ENCODE assay signal across 8 mouse cellular contexts in the genomic region with DNA sequence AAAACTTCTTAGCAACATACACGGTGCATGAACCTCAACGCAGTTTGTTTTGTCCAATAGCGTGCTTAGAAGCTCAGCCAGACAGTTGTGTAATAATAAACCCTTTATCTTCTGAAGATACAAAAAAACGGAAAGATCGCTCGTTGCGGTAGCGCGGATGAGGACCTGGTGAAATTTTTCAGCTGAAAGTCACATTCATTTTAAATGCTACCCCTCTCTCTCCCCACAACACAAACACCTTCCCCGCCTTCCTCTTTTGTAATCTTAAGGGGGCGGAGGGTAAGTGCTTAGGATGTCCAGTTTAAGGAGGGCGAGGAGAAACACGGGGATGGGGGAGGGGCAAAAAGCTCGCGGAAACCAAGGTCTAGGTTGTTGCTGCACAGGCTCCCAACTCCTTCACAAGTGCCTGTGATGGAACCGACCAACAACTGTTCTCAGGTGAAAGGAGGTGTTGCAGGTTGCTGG. TPM values are rescaled to one million over a fixed set of nuclear protein-coding genes. Genes with fewer than 3 reads are reported as not detected.
DNase-seq lines count a peak whose midpoint lies in the region; ATAC-seq and TF ChIP-seq lines count a peak whose summit lies in the region.

No protein-coding gene starts in this region.

- peaks cover 1% of the 10 kb centered on the region; the same call in 1 of the 2 replicates for H3K4me1 ChIP-seq in cortical plate, adult 2 months (ENCODE audit: control insufficient read depth, insufficient read depth, low read length)
- H3K4me1 ChIP-seq in heart, embryonic 11.5 days (ENCODE audit: control insufficient read depth, insufficient read depth, low read length): peaks cover 17% of the 10 kb centered on the region
- H3K4me1 ChIP-seq in kidney, postnatal 0 days (replicated peaks; ENCODE audit: insufficient read depth, low read length): peaks cover 38% of the 10 kb centered on the region
- H3K4me1 ChIP-seq in liver, postnatal 0 days (ENCODE audit: insufficient read depth): peaks cover 9% of the 10 kb centered on the region
- H3K4me1 ChIP-seq in neural tube, embryonic 13.5 days (replicated peaks): peaks cover 33% of the 10 kb centered on the region

- peak overlapping the region; percentile 63 for H3K4me3 ChIP-seq in cortical plate, adult 2 months (ENCODE audit: insufficient read depth, low read length)
- peak overlapping the region; percentile 81 for H3K4me3 ChIP-seq in heart, embryonic 11.5 days (ENCODE audit: low read depth, low read length)
- peak overlapping the region; percentile 82 for H3K4me3 ChIP-seq in kidney, postnatal 0 days (replicated peaks; ENCODE audit: low read depth, low read length)
- H3K4me3 ChIP-seq in liver, postnatal 0 days (ENCODE audit: low read depth, low read length): peak overlapping the region; percentile 74
- H3K4me3 ChIP-seq in neural tube, embryonic 13.5 days: peak overlapping the region; percentile 86

- TF ChIP-seq POLR2A in cortical plate, adult 2 months (IDR thresholded peaks at IDR 0.05; ENCODE audit: extremely low read depth, insufficient read depth, low read length): no peak; the same call in 1 of the 2 replicates

- H3K27me3 ChIP-seq in heart, embryonic 11.5 days (ENCODE audit: control insufficient read depth, insufficient read depth, low read length): no peaks in the 10 kb centered on the region
- H3K27me3 ChIP-seq in kidney, postnatal 0 days (ENCODE audit: insufficient read depth, low read length): no peaks in the 10 kb centered on the region
- no peaks in the 10 kb centered on the region for H3K27me3 ChIP-seq in liver, postnatal 0 days (ENCODE audit: insufficient read depth, low read length)
- H3K27me3 ChIP-seq in neural tube, embryonic 13.5 days: no peaks in the 10 kb centered on the region

- H3K4me2 ChIP-seq in heart, embryonic 11.5 days: peak overlapping the region; percentile 84
- H3K4me2 ChIP-seq in kidney, postnatal 0 days (ENCODE audit: low read length): peak overlapping the region; percentile 82
- peak overlapping the region; percentile 93 for H3K4me2 ChIP-seq in liver, postnatal 0 days (ENCODE audit: low read depth, low read length)
- peak overlapping the region; percentile 83 for H3K4me2 ChIP-seq in neural tube, embryonic 13.5 days

- H3K27ac ChIP-seq in cortical plate, adult 2 months (ENCODE audit: insufficient read depth, low read length): no peak overlapping the region
- peak overlapping the region; percentile 92; the same call in 1 of the 2 replicates for H3K27ac ChIP-seq in heart, embryonic 11.5 days (ENCODE audit: low read depth, low read length)
- H3K27ac ChIP-seq in kidney, postnatal 0 days: peak overlapping the region; percentile 97
- H3K27ac ChIP-seq in liver, postnatal 0 days (ENCODE audit: low read depth): no peak overlapping the region
- peak overlapping the region; percentile 98 for H3K27ac ChIP-seq in neural tube, embryonic 13.5 days (replicated peaks)

- WGBS in heart, embryonic 11.5 days (ENCODE audit: insufficient replicate concordance): under 1% methylated on average over 16 of the region's 16 CpGs
- under 1% methylated on average over 16 of the region's 16 CpGs for WGBS in kidney, postnatal 0 days
- under 1% methylated on average over 16 of the region's 16 CpGs for WGBS in liver, postnatal 0 days (ENCODE audit: insufficient replicate concordance)
- WGBS in neural tube, embryonic 13.5 days: under 1% methylated on average over 16 of the region's 16 CpGs

- ATAC-seq in heart, embryonic 11.5 days (replicated peaks; ENCODE audit: insufficient number of reproducible peaks, low FRiP score, low TSS enrichment): peak; percentile 36; the same call in 1 of the 2 replicates
- ATAC-seq in kidney, postnatal 0 days (replicated peaks; ENCODE audit: low FRiP score, low read depth): peak; percentile 31; the same call in 1 of the 2 replicates
- ATAC-seq in liver, postnatal 0 days: peak; percentile 20
- ATAC-seq in neural tube, embryonic 13.5 days (ENCODE audit: low read depth): peak; percentile 30

- H3K9me3 ChIP-seq in heart, embryonic 11.5 days (replicated peaks; ENCODE audit: control insufficient read depth, low read length): no peaks in the 10 kb centered on the region
- H3K9me3 ChIP-seq in kidney, postnatal 0 days (replicated peaks; ENCODE audit: low read length): no peaks in the 10 kb centered on the region
- H3K9me3 ChIP-seq in liver, postnatal 0 days (ENCODE audit: low read length): no peaks in the 10 kb centered on the region
- H3K9me3 ChIP-seq in neural tube, embryonic 13.5 days: no peaks in the 10 kb centered on the region

- no peaks in the 10 kb centered on the region for H3K36me3 ChIP-seq in heart, embryonic 11.5 days (ENCODE audit: control insufficient read depth, insufficient read depth, low read length)
- H3K36me3 ChIP-seq in kidney, postnatal 0 days (ENCODE audit: insufficient read depth, low read length): no peaks in the 10 kb centered on the region
- no peaks in the 10 kb centered on the region for H3K36me3 ChIP-seq in liver, postnatal 0 days (replicated peaks; ENCODE audit: insufficient read depth, low read length)
- no peaks in the 10 kb centered on the region for H3K36me3 ChIP-seq in neural tube, embryonic 13.5 days

- peak overlapping the region; percentile 89 for H3K9ac ChIP-seq in heart, embryonic 11.5 days (ENCODE audit: low read depth, low read length)
- peak overlapping the region; percentile 93 for H3K9ac ChIP-seq in kidney, postnatal 0 days (ENCODE audit: low read depth, low read length)
- H3K9ac ChIP-seq in liver, postnatal 0 days (replicated peaks): peak overlapping the region; percentile 73
- peak overlapping the region; percentile 98 for H3K9ac ChIP-seq in neural tube, embryonic 13.5 days

- TF ChIP-seq EP300 in liver, postnatal 0 days (IDR thresholded peaks at IDR 0.05; ENCODE audit: low read depth): no peak

- DNase-seq in spleen, postnatal 10 days (ENCODE audit: low spot score in 2 of 2): peak; percentile 16 to 39
- no peak for DNase-seq in spleen, adult 12 weeks (ENCODE audit: low spot score)
- DNase-seq in kidney, postnatal 0 days (ENCODE audit: low spot score): peak; percentile 74
- DNase-seq in liver, postnatal 0 days: peak; percentile 52
- peak; percentile 75 for DNase-seq in yolk sac, embryonic 10.5 days (ENCODE audit: low spot score)

- no peak for TF ChIP-seq CTCF in cortical plate, adult 2 months (IDR thresholded peaks at IDR 0.05; ENCODE audit: extremely low read depth, insufficient read depth, low read length)
- TF ChIP-seq CTCF in kidney, postnatal 0 days (IDR thresholded peaks at IDR 0.05; ENCODE audit: low read depth): no peak
- TF ChIP-seq CTCF in liver, postnatal 0 days (IDR thresholded peaks at IDR 0.05; ENCODE audit: low read depth): no peak

RNA-seq across cellular contexts. Expression of a gene that starts 1.4 kb away (rescaled TPM):
- 15.1 and 15.5 TPM in 2 replicates for polyA plus RNA-seq in cortical plate, adult 2 months (2012; rRNA removed)
- polyA plus RNA-seq in heart, embryonic 11.5 days (2014; fragmentation: Nextera tagmentation; extraction: Ambion mirVana): 7.9 and 8.2 TPM in 2 replicates
- 7.9 and 8.6 TPM in 2 replicates for polyA plus RNA-seq in kidney, postnatal 0 days (2015; fragmentation: Nextera tagmentation; extraction: Ambion mirVana)
- 0.94 and 0.95 TPM in 2 replicates for polyA plus RNA-seq in liver, postnatal 0 days (2015; fragmentation: Nextera tagmentation; extraction: Ambion mirVana)
- 7.4 and 8.5 TPM in 2 replicates for polyA plus RNA-seq in neural tube, embryonic 13.5 days (2015; fragmentation: Nextera tagmentation; extraction: Ambion mirVana)

Comparison
In these comparisons a context has a peak if more than half of its experiments do, and no peak if none do; other contexts are left out.
1. H3K27ac ChIP-seq: peak in heart, embryonic 11.5 days (single experiment), kidney, postnatal 0 days (single experiment) and neural tube, embryonic 13.5 days (single experiment); none in cortical plate, adult 2 months (single experiment) and liver, postnatal 0 days (single experiment).
2. Peak in every context shown above with its lines, with median percentiles within 50 percentile points of each other: H3K4me3 ChIP-seq, ATAC-seq, H3K4me2 ChIP-seq and H3K9ac ChIP-seq.